Mouse (Mus musculus): ENCODE results near the gene Rtn4. TPM values are rescaled to one million over a fixed set of nuclear protein-coding genes. Genes with fewer than 3 reads are reported as not detected.

Gene Rtn4
- total and polyA plus RNA-seq, 2 experiments from 2014 or later, result 167 to 400 TPM

DNA sequence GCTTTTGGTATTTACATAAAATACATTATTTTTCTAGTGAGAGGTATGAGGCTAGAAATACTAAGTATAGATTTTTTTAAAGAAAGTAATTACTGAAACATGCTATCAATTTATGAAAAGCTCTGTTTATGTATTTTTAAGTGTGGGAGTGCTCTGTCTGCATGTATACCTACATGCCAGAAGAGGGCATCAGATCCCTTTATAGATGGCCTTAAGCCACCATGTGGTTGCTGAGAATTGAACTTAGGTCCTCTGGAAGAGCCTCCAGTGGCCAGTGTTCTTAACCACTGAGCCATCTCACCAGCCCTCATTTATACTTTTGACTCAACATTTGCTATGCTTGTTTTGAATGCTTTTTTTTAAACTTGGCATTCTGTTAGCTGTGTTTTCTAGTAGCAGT lies 16.8 kb downstream of the Rtn4 start:
- Histone ChIP-seq H3K9me3 (ENCODE audit: low read length) (no peaks in the 10 kb centered on the region), H3K4me2 (ENCODE audit: low read depth) (no peak overlapping the region), H3K4me3 (ENCODE audit: low read depth, low read length) (no peak overlapping the region), H3K9ac (no peak overlapping the region), H3K36me3 (ENCODE audit: insufficient read depth) (peaks cover 26% of the 10 kb centered on the region), H3K4me1 (ENCODE audit: insufficient read depth) (no peaks in the 10 kb centered on the region), H3K27ac (ENCODE audit: low read depth, low read length) (no peak overlapping the region), H3K27me3 (ENCODE audit: insufficient read depth, low read length) (no peaks in the 10 kb centered on the region)
- ATAC-seq (no peak), DNase-seq (no peak)
- TF ChIP-seq CTCF (IDR thresholded peaks at IDR 0.05; ENCODE audit: low read depth), result peak; percentile 39

DNA sequence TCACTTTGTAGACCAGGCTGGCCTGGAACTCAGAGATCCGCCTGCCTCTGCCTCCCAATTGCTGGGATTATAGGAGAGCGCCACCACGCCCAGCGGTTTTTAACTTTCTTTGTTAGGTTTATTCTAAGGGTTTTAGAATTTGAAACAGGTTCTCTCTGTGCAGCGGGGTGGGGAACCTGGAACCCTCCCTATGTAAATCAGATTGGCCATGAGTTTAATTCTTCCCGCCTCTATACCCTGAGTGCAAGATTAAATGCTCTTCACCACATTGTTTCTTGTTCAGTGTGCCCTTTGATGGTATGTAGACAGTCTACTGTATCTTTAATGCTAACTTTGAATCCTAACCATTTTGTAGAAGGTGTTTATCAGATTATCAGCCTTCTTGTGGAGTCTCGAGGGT lies 21.4 kb downstream of the Rtn4 start:
- 90% methylated on average over 7 of the region's 7 CpGs for WGBS
- no peaks in the 10 kb centered on the region for H3K27me3 ChIP-seq (ENCODE audit: insufficient read depth, low read length)
- DNase-seq (no peak), ATAC-seq (no peak)
- H3K9me3 ChIP-seq (ENCODE audit: low read length), result no peaks in the 10 kb centered on the region
- no peak for TF ChIP-seq CTCF (IDR thresholded peaks at IDR 0.05; ENCODE audit: low read depth)
- H3K36me3 ChIP-seq (ENCODE audit: insufficient read depth), result 0 out of 2 replicates have a peak, but pooled peaks cover 3% of the 10 kb centered on the region
- H3K9ac ChIP-seq, result no peak overlapping the region
- no peak overlapping the region for H3K4me3 ChIP-seq (ENCODE audit: low read depth, low read length)
- no peak overlapping the region for H3K4me2 ChIP-seq (ENCODE audit: low read depth)
- no peak overlapping the region for H3K27ac ChIP-seq (ENCODE audit: low read depth, low read length)
- H3K4me1 ChIP-seq (ENCODE audit: insufficient read depth), result no peaks in the 10 kb centered on the region

DNA sequence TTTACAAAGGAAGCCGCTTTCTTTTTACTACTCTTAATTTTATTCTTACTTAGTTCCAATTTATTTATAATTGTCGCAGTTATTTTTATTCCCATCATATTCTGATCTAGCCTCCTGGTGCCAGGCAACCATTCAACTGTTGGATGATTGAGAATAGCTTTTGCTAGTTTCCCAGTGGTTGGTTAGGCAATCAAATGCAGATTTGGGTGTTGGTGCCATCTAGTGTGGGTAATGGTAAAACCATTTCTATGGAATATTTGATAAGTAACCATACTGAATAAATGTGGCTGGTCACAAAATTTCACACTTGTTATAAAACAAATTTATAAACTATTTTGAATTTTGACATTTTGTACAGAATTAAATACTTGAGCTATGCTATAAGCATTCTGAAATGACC lies 22.0 kb downstream of the Rtn4 start:
- no peak overlapping the region for H3K4me2 ChIP-seq (ENCODE audit: low read depth)
- H3K9me3 ChIP-seq (ENCODE audit: low read length), result no peaks in the 10 kb centered on the region
- 85% methylated on average over 2 of the region's 2 CpGs for WGBS
- peak; percentile 45; the same call in 1 of the 2 replicates for ATAC-seq
- no peaks in the 10 kb centered on the region for H3K27me3 ChIP-seq (ENCODE audit: insufficient read depth, low read length)
- peak; percentile 61 for TF ChIP-seq CTCF (IDR thresholded peaks at IDR 0.05; ENCODE audit: low read depth)
- no peak overlapping the region for H3K27ac ChIP-seq (ENCODE audit: low read depth, low read length)
- H3K4me3 ChIP-seq (ENCODE audit: low read depth, low read length), result no peak overlapping the region
- H3K9ac ChIP-seq, result no peak overlapping the region
- 0 out of 2 replicates have a peak, but pooled peaks cover 3% of the 10 kb centered on the region for H3K36me3 ChIP-seq (ENCODE audit: insufficient read depth)
- H3K4me1 ChIP-seq (ENCODE audit: insufficient read depth), result no peaks in the 10 kb centered on the region
- peak; percentile 49 for DNase-seq

GRCm38 (mm10) chr11:29715499-29715898 lies 22.8 kb downstream of the Rtn4 start:
- Histone ChIP-seq H3K4me1 (ENCODE audit: insufficient read depth) (no peaks in the 10 kb centered on the region), H3K4me2 (ENCODE audit: low read depth) (no peak overlapping the region), H3K9me3 (ENCODE audit: low read length) (no peaks in the 10 kb centered on the region), H3K27me3 (ENCODE audit: insufficient read depth, low read length) (no peaks in the 10 kb centered on the region), H3K4me3 (ENCODE audit: low read depth, low read length) (no peak overlapping the region), H3K27ac (ENCODE audit: low read depth, low read length) (no peak overlapping the region), H3K36me3 (ENCODE audit: insufficient read depth) (0 out of 2 replicates have a peak, but pooled peaks cover 3% of the 10 kb centered on the region), H3K9ac (no peak overlapping the region)
- DNase-seq (no peak), ATAC-seq (no peak; the same call in 1 of the 2 replicates)
- 85% methylated on average over 3 of the region's 3 CpGs for WGBS
- peak; percentile 46 for TF ChIP-seq CTCF (IDR thresholded peaks at IDR 0.05; ENCODE audit: low read depth)

GRCm38 (mm10) chr11:29718541-29718940 lies 25.8 kb downstream of the Rtn4 start:
- no peaks in the 10 kb centered on the region for H3K36me3 ChIP-seq (ENCODE audit: insufficient read depth)
- H3K4me3 ChIP-seq (ENCODE audit: low read depth, low read length), result no peak overlapping the region
- H3K27ac ChIP-seq (ENCODE audit: low read depth, low read length), result no peak overlapping the region
- no peak overlapping the region for H3K4me2 ChIP-seq (ENCODE audit: low read depth)
- no peaks in the 10 kb centered on the region for H3K4me1 ChIP-seq (ENCODE audit: insufficient read depth)
- ATAC-seq (no peak), DNase-seq (no peak)
- no peaks in the 10 kb centered on the region for H3K9me3 ChIP-seq (ENCODE audit: low read length)
- WGBS, result 59% methylated on average over 6 of the region's 6 CpGs
- no peak overlapping the region for H3K9ac ChIP-seq
- TF ChIP-seq CTCF (IDR thresholded peaks at IDR 0.05; ENCODE audit: low read depth), result no peak
- H3K27me3 ChIP-seq (ENCODE audit: insufficient read depth, low read length), result no peaks in the 10 kb centered on the region

- no peaks in the 10 kb centered on the region for H3K9me3 ChIP-seq (ENCODE audit: low read length)
- no peak overlapping the region for H3K9ac ChIP-seq
- no peak overlapping the region for H3K4me2 ChIP-seq (ENCODE audit: low read depth)
- no peaks in the 10 kb centered on the region for H3K4me1 ChIP-seq (ENCODE audit: insufficient read depth)
- ATAC-seq, result no peak
- no peak for TF ChIP-seq CTCF (IDR thresholded peaks at IDR 0.05; ENCODE audit: low read depth)
- H3K27me3 ChIP-seq (ENCODE audit: insufficient read depth, low read length), result no peaks in the 10 kb centered on the region
- WGBS, result 82% methylated on average over 1 of the region's 1 CpGs
- DNase-seq, result no peak
- no peak overlapping the region for H3K4me3 ChIP-seq (ENCODE audit: low read depth, low read length)
- H3K36me3 ChIP-seq (ENCODE audit: insufficient read depth), result no peaks in the 10 kb centered on the region
- no peak overlapping the region for H3K27ac ChIP-seq (ENCODE audit: low read depth, low read length)
Observed at GRCm38 (mm10) chr11:29719597-29719996, 26.9 kb downstream of the Rtn4 start.

DNA sequence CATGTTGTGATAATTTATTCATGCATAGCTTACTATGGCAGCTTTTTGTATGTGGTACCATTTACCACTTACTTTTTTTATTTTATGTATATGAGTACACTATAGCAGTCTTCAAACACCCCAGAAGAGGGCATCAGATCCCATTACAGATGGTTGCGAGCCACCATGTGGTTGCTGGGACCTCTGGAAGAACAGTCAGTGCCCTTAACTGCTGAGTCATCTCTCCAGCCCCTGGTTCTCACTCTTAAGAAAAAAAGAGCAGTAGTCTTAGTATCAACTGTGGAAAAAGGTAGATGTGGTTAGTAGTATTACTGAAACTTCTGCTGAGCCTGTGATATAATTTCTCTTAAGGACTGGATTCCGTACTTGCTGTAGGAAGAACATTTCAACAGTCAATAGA lies 31.5 kb downstream of the Rtn4 start:
- no peaks in the 10 kb centered on the region for H3K27me3 ChIP-seq (ENCODE audit: insufficient read depth, low read length)
- no peaks in the 10 kb centered on the region for H3K36me3 ChIP-seq (ENCODE audit: insufficient read depth)
- 87% methylated on average over 2 of the region's 2 CpGs for WGBS
- H3K4me1 ChIP-seq (ENCODE audit: insufficient read depth), result peaks cover 8% of the 10 kb centered on the region
- no peak overlapping the region for H3K4me2 ChIP-seq (ENCODE audit: low read depth)
- H3K27ac ChIP-seq (ENCODE audit: low read depth, low read length), result no peak overlapping the region
- TF ChIP-seq CTCF (IDR thresholded peaks at IDR 0.05; ENCODE audit: low read depth), result no peak
- H3K9me3 ChIP-seq (ENCODE audit: low read length), result no peaks in the 10 kb centered on the region
- H3K9ac ChIP-seq, result no peak overlapping the region
- ATAC-seq (no peak), DNase-seq (no peak)
- no peak overlapping the region for H3K4me3 ChIP-seq (ENCODE audit: low read depth, low read length)

- H3K36me3 ChIP-seq (ENCODE audit: insufficient read depth), result no peaks in the 10 kb centered on the region
- TF ChIP-seq CTCF (IDR thresholded peaks at IDR 0.05; ENCODE audit: low read depth), result no peak
- ATAC-seq (peak; percentile 70), DNase-seq (no peak)
- H3K4me1 ChIP-seq (ENCODE audit: insufficient read depth), result peaks cover 8% of the 10 kb centered on the region
- no peak overlapping the region for H3K9ac ChIP-seq
- H3K27me3 ChIP-seq (ENCODE audit: insufficient read depth, low read length), result no peaks in the 10 kb centered on the region
- no peak overlapping the region for H3K27ac ChIP-seq (ENCODE audit: low read depth, low read length)
- no peak overlapping the region for H3K4me3 ChIP-seq (ENCODE audit: low read depth, low read length)
- no peak overlapping the region for H3K4me2 ChIP-seq (ENCODE audit: low read depth)
- no peaks in the 10 kb centered on the region for H3K9me3 ChIP-seq (ENCODE audit: low read length)
Observed at GRCm38 (mm10) chr11:29725167-29725566, 32.4 kb downstream of the Rtn4 start.
